Mouse (Mus musculus) forebrain, embryonic 12.5 days (tissue): ENCODE measurements around the gene Mrpl45. TPM values are rescaled to one million over a fixed set of nuclear protein-coding genes. Genes with fewer than 3 reads are reported as not detected.

Experiments used
- ATAC-seq: fragments of 200-750 bp; cut with Nextera tagmentation; 2 replicates; pipeline ENCODE4 v1.8.0; 2017; ENCODE audit warnings: moderate TSS enrichment; ENCODE audit not compliant: low FRiP score
- H3K27ac ChIP-seq: fragments of 300-500 bp; sonication (generic); 2 replicates; pipeline ENCODE4 v1.5.1; 2016; ENCODE audit warnings: mild to moderate bottlenecking
- H3K27me3 ChIP-seq: fragments of 300-500 bp; sonication (generic); 2 replicates; pipeline ENCODE4 v1.6.1; 2016; ENCODE audit warnings: mild to moderate bottlenecking
- H3K36me3 ChIP-seq: fragments of 300-500 bp; sonication (generic); replicated peaks from 2 replicates; pipeline ENCODE4 v1.6.1; 2016; ENCODE audit warnings: mild to moderate bottlenecking
- H3K4me1 ChIP-seq: fragments of 300-500 bp; sonication (generic); 2 replicates; pipeline ENCODE4 v1.6.1; 2016
- H3K4me2 ChIP-seq: fragments of 300-500 bp; sonication (generic); 2 replicates; pipeline ENCODE4 v1.6.1; 2016; ENCODE audit warnings: mild to moderate bottlenecking, moderate library complexity
- H3K4me3 ChIP-seq: fragments of 300-500 bp; sonication (generic); replicated peaks from 2 replicates; pipeline ENCODE4 v1.5.1; 2016; ENCODE audit warnings: mild to moderate bottlenecking
- H3K9ac ChIP-seq: fragments of 300-500 bp; sonication (generic); 2 replicates; pipeline ENCODE4 v1.6.1; 2016; ENCODE audit warnings: mild to moderate bottlenecking
- H3K9me3 ChIP-seq: fragments of 300-500 bp; sonication (generic); 2 replicates; pipeline ENCODE4 v1.6.1; 2016
- WGBS: fragments of 180-500 bp; shearing (Covaris S2); methylation state at CpG from one replicate; pipeline ENCODE4 v1.1.7; 2016; 5-methylcytosine and 5-hydroxymethylcytosine counted together
- polyA plus RNA-seq: library from polyadenylated mRNA; unstranded; fragments of >200 nt; fragmentation: Nextera tagmentation; extraction: Ambion mirVana; gene quantifications from 2 replicates; pipeline ENCODE4 v1.2.1, GENCODE M21; 2016

Gene Mrpl45
- polyA plus RNA-seq, 1 experiment from 2014 or later = 51.3 TPM

GRCm38 (mm10) chr11:97280216-97280861 is 35.2 kb upstream of the Mrpl45 start, which contains the start of gene Npepps:
TSS of gene Npepps (minus strand) at chr11:97280638.
- WGBS = 1% methylated on average over 49 of the region's 83 CpGs
- peak within 1 kb of the TSS; percentile 99 for H3K9ac ChIP-seq
- peaks cover 21% of the 10 kb centered on the region for H3K4me1 ChIP-seq
- H3K4me3 ChIP-seq = peak within 1 kb of the TSS; percentile 99
- H3K9me3 ChIP-seq = no peaks in the 10 kb centered on the region
- peak within 1 kb of the TSS; percentile 63 for H3K4me2 ChIP-seq
- peak within 1 kb of the TSS; percentile 99 for H3K27ac ChIP-seq
- H3K36me3 ChIP-seq = no peaks in the 10 kb centered on the region
- peak; percentile 85 for ATAC-seq
- H3K27me3 ChIP-seq = no peaks in the 10 kb centered on the region

GRCm38 (mm10) chr11:97282179-97282578 is 33.3 kb upstream of the Mrpl45 start:
- 93% methylated on average over 6 of the region's 6 CpGs for WGBS
- no peak for ATAC-seq
- Histone ChIP-seq H3K27me3 (no peaks in the 10 kb centered on the region), H3K4me3 (no peak overlapping the region), H3K27ac (no peak overlapping the region), H3K4me2 (no peak overlapping the region), H3K9ac (no peak overlapping the region), H3K36me3 (no peaks in the 10 kb centered on the region), H3K4me1 (peaks cover 18% of the 10 kb centered on the region), H3K9me3 (no peaks in the 10 kb centered on the region)

GRCm38 (mm10) chr11:97284854-97285253 is 30.7 kb upstream of the Mrpl45 start:
- WGBS = 78% methylated on average over 4 of the region's 4 CpGs
- H3K9me3 ChIP-seq = no peaks in the 10 kb centered on the region
- no peak overlapping the region for H3K4me3 ChIP-seq
- ATAC-seq = no peak
- H3K27ac ChIP-seq = no peak overlapping the region
- H3K36me3 ChIP-seq = no peaks in the 10 kb centered on the region
- H3K4me2 ChIP-seq = no peak overlapping the region
- H3K9ac ChIP-seq = no peak overlapping the region
- H3K27me3 ChIP-seq = no peaks in the 10 kb centered on the region
- H3K4me1 ChIP-seq = peaks cover 4% of the 10 kb centered on the region

GRCm38 (mm10) chr11:97285852-97286775 is 29.4 kb upstream of the Mrpl45 start:
- Histone ChIP-seq H3K4me2 (no peak overlapping the region), H3K27me3 (no peaks in the 10 kb centered on the region), H3K36me3 (no peaks in the 10 kb centered on the region), H3K4me1 (peaks cover 8% of the 10 kb centered on the region), H3K9me3 (no peaks in the 10 kb centered on the region), H3K9ac (no peak overlapping the region), H3K27ac (no peak overlapping the region), H3K4me3 (no peak overlapping the region)
- ATAC-seq = no peak
- 82% methylated on average over 9 of the region's 9 CpGs for WGBS

GRCm38 (mm10) chr11:97286973-97287372 is 28.5 kb upstream of the Mrpl45 start:
- Histone ChIP-seq H3K4me2 (no peak overlapping the region), H3K4me3 (no peak overlapping the region), H3K27me3 (no peaks in the 10 kb centered on the region), H3K27ac (no peak overlapping the region), H3K9me3 (no peaks in the 10 kb centered on the region), H3K4me1 (peaks cover 8% of the 10 kb centered on the region), H3K9ac (no peak overlapping the region), H3K36me3 (no peaks in the 10 kb centered on the region)
- 47% methylated on average over 6 of the region's 6 CpGs for WGBS
- ATAC-seq = no peak

- no peak overlapping the region for H3K9ac ChIP-seq
- no peak for ATAC-seq
- H3K27ac ChIP-seq = no peak overlapping the region
- no peak overlapping the region for H3K4me3 ChIP-seq
- H3K27me3 ChIP-seq = no peaks in the 10 kb centered on the region
- no peaks in the 10 kb centered on the region for H3K9me3 ChIP-seq
- H3K4me1 ChIP-seq = peaks cover 8% of the 10 kb centered on the region
- H3K4me2 ChIP-seq = no peak overlapping the region
- no peaks in the 10 kb centered on the region for H3K36me3 ChIP-seq
These were observed 27.9 kb upstream of the Mrpl45 start for GRCm38 (mm10) chr11:97287643-97288042.

GRCm38 (mm10) chr11:97289276-97290230 is 26.0 kb upstream of the Mrpl45 start:
- H3K27ac ChIP-seq = no peak overlapping the region
- no peak for ATAC-seq
- no peak overlapping the region for H3K4me2 ChIP-seq
- no peak overlapping the region; the same call in 1 of the 2 replicates for H3K9ac ChIP-seq
- no peak overlapping the region for H3K4me3 ChIP-seq
- WGBS = 55% methylated on average over 12 of the region's 12 CpGs
- no peaks in the 10 kb centered on the region for H3K36me3 ChIP-seq
- H3K9me3 ChIP-seq = no peaks in the 10 kb centered on the region
- no peaks in the 10 kb centered on the region for H3K27me3 ChIP-seq
- H3K4me1 ChIP-seq = peaks cover 8% of the 10 kb centered on the region

GRCm38 (mm10) chr11:97292731-97293130 is 22.8 kb upstream of the Mrpl45 start:
- ATAC-seq = no peak

GRCm38 (mm10) chr11:97296542-97296941 is 19.0 kb upstream of the Mrpl45 start:
- Histone ChIP-seq H3K9me3 (no peaks in the 10 kb centered on the region), H3K4me2 (no peak overlapping the region), H3K4me1 (no peaks in the 10 kb centered on the region), H3K27ac (no peak overlapping the region), H3K27me3 (no peaks in the 10 kb centered on the region), H3K9ac (no peak overlapping the region), H3K36me3 (no peaks in the 10 kb centered on the region), H3K4me3 (no peak overlapping the region)
- ATAC-seq = no peak
- 96% methylated on average over 3 of the region's 4 CpGs for WGBS

More at GRCm38 (mm10) chr11:97292731-97293130, 22.8 kb upstream of the Mrpl45 start:
- 96% methylated on average over 1 of the region's 1 CpGs for WGBS
- no peak overlapping the region for H3K4me3 ChIP-seq
- H3K27me3 ChIP-seq = no peaks in the 10 kb centered on the region
- no peaks in the 10 kb centered on the region for H3K36me3 ChIP-seq
- no peak overlapping the region for H3K27ac ChIP-seq
- H3K4me1 ChIP-seq = peaks cover 8% of the 10 kb centered on the region
- no peaks in the 10 kb centered on the region for H3K9me3 ChIP-seq
- H3K4me2 ChIP-seq = no peak overlapping the region
- no peak overlapping the region for H3K9ac ChIP-seq

- Histone ChIP-seq H3K27me3 (no peaks in the 10 kb centered on the region), H3K27ac (no peak overlapping the region), H3K4me3 (no peak overlapping the region), H3K9ac (no peak overlapping the region), H3K4me1 (no peaks in the 10 kb centered on the region), H3K36me3 (no peaks in the 10 kb centered on the region), H3K4me2 (no peak overlapping the region), H3K9me3 (no peaks in the 10 kb centered on the region)
- WGBS = 93% methylated on average over 2 of the region's 2 CpGs
- ATAC-seq = no peak
These were observed 15.6 kb upstream of the Mrpl45 start for GRCm38 (mm10) chr11:97299939-97300338.

- WGBS = 91% methylated on average over 16 of the region's 16 CpGs
- H3K9ac ChIP-seq = no peak overlapping the region
- H3K27ac ChIP-seq = no peak overlapping the region
- no peak overlapping the region for H3K4me3 ChIP-seq
- H3K36me3 ChIP-seq = no peaks in the 10 kb centered on the region
- H3K4me1 ChIP-seq = no peaks in the 10 kb centered on the region
- no peaks in the 10 kb centered on the region for H3K27me3 ChIP-seq
- no peak for ATAC-seq
- no peaks in the 10 kb centered on the region for H3K9me3 ChIP-seq
- no peak overlapping the region for H3K4me2 ChIP-seq
These were observed 14.1 kb upstream of the Mrpl45 start for GRCm38 (mm10) chr11:97301406-97301805.
